29 mouse cellular contexts compared by ENCODE assay signal in the genomic region with DNA sequence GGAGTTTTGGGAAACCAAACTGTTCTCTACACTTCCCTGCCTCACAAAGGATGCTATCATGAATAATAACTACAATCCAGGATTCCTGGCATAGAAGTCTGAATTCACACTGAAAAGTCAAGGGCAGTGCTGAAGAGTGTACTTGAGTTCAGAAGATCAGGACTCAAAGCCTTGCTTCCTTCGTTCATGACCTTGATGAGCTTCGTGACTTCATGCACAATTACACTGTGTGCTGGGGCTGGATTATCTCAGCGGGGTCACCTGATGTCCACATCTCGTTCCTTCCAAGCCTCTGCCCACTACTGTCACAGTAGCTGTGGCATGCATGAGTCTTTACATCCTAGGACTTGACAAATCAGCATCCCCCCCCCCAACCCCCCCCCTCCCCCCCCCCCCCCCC. TPM values are rescaled to one million over a fixed set of nuclear protein-coding genes. Genes with fewer than 3 reads are reported as not detected.
DNase-seq lines count a peak whose midpoint lies in the region; TF ChIP-seq lines count a peak whose summit lies in the region.
"Had no signal": no experiment of that assay in that cellular context is flagged by ENCODE, and none has a peak within 500 bp of the region (broad histone marks: within the 10 kb centered on the region; RNA-seq: fewer than 3 reads in every experiment).

No protein-coding gene starts in this region.

- 83% methylated on average over 4 of the region's 4 CpGs for whole genome bisulfite sequencing in thymus, adult 2 months

- TF ChIP-seq POLR2A in thymus, adult 2 months (IDR thresholded peaks at IDR 0.05; ENCODE audit: control insufficient read depth, extremely low read depth, insufficient read depth, low read length, poor library complexity): no peak

- H3K27me3 ChIP-seq in thymus, adult 2 months (ENCODE audit: control insufficient read depth, insufficient read depth, low read length): no peaks in the 10 kb centered on the region
- H3K27me3 ChIP-seq: embryonic facial prominence, embryonic 12.5 days; embryonic facial prominence, embryonic 15.5 days; hindbrain, embryonic 12.5 days had no signal

- no peak overlapping the region for H3K27ac ChIP-seq in thymus, adult 2 months (ENCODE audit: control insufficient read depth, insufficient read depth, low read length)
- H3K27ac ChIP-seq: embryonic facial prominence, embryonic 12.5 days; embryonic facial prominence, embryonic 15.5 days; heart, adult 2 months; hindbrain, embryonic 12.5 days; hindbrain, postnatal 0 days had no signal

- DNase-seq in adrenal gland, adult 8-10 months: peak; percentile 46
- no peak for DNase-seq in adrenal gland, postnatal 25 days
- DNase-seq in testis, postnatal 14 days (ENCODE audit: low spot score): peak; percentile 52
- DNase-seq in testis, postnatal 10 days (ENCODE audit: low spot score): no peak
- DNase-seq in adrenal gland, postnatal 14 days: peak; percentile 30
- no peak for DNase-seq in frontal cortex, postnatal 14 days (ENCODE audit: low spot score in 2 of 2)
- no peak for DNase-seq in thymus, adult 2 months
- DNase-seq: cerebellum, adult 18-20 months; cerebellum, adult 9-10 months; cerebellum, postnatal 25 days; forebrain, postnatal 0 days; gastrocnemius, postnatal 25 days; heart, adult 2 months; kidney, adult 18-20 months; kidney, adult 9 months had no signal

- no peaks in the 10 kb centered on the region for H3K36me3 ChIP-seq in thymus, adult 2 months (ENCODE audit: control insufficient read depth, insufficient read depth, low read length)
- H3K36me3 ChIP-seq: embryonic facial prominence, embryonic 12.5 days; embryonic facial prominence, embryonic 15.5 days; hindbrain, embryonic 12.5 days had no signal

- no peaks in the 10 kb centered on the region for H3K4me1 ChIP-seq in thymus, adult 2 months (replicated peaks; ENCODE audit: control insufficient read depth, insufficient read depth, low read length)
- H3K4me1 ChIP-seq: embryonic facial prominence, embryonic 12.5 days; embryonic facial prominence, embryonic 15.5 days; hindbrain, embryonic 12.5 days had no signal

- TF ChIP-seq CTCF in thymus, adult 2 months (IDR thresholded peaks at IDR 0.05; ENCODE audit: borderline replicate concordance, control insufficient read depth, extremely low read depth, insufficient read depth, low read length, poor library complexity): no peak

- H3K4me3 ChIP-seq in thymus, adult 2 months (ENCODE audit: control insufficient read depth, insufficient read depth, low read length): no peak overlapping the region
- H3K4me3 ChIP-seq: embryonic facial prominence, embryonic 12.5 days; embryonic facial prominence, embryonic 15.5 days; heart, adult 2 months; hindbrain, embryonic 12.5 days had no signal

RNA-seq across cellular contexts. Expression of gene Lrrn4, which starts 20.9 kb away (rescaled TPM):
- total RNA-seq in adrenal gland, adult 8-10 months (2022): 1 to 10 TPM; 2.5 to 4.4 (median 3.3) TPM
- 1.6 and 2.2 TPM in 2 replicates for total RNA-seq in adrenal gland, postnatal 25 days (2021)
- 3.0 and 3.3 TPM in 2 replicates for total RNA-seq in adrenal gland, postnatal 14 days (2021)
- 7.4 and 12.7 TPM in 2 replicates for polyA plus RNA-seq in thymus, adult 2 months (2012; rRNA removed)
- total RNA-seq: gastrocnemius, adult 8-10 months; gastrocnemius, postnatal 25 days; MEL had no signal
- polyA plus RNA-seq: C2C12; forebrain, embryonic 14.5 days had no signal

RNA-seq across cellular contexts. Expression of gene Fermt1, which starts 44.1 kb away (rescaled TPM):
- not detected for total RNA-seq in adrenal gland, adult 8-10 months (2022)
- total RNA-seq in adrenal gland, postnatal 25 days (2021): not detected in 2 replicates
- not detected in 2 replicates for total RNA-seq in adrenal gland, postnatal 14 days (2021)
- 4.0 and 4.2 TPM in 2 replicates for polyA plus RNA-seq in thymus, adult 2 months (2012; rRNA removed)
- total RNA-seq: common myeloid progenitor, adult 5-6 weeks; forebrain, postnatal 0 days; gastrocnemius, postnatal 25 days; heart, adult 2 months; heart, postnatal 25 days; hematopoietic stem cell, adult 5-6 weeks; MEL had no signal
- polyA plus RNA-seq: C2C12; forebrain, embryonic 14.5 days; forebrain, postnatal 0 days; frontal cortex, adult 2 months; heart, embryonic 14.5 days; heart, postnatal 0 days had no signal

RNA-seq across cellular contexts. Expression of gene Crls1, which starts 55.2 kb away (rescaled TPM):
- total RNA-seq in adrenal gland, adult 8-10 months (2022): 10 to 100 TPM; 58.7 to 99.6 (median 68.6) TPM
- total RNA-seq in adrenal gland, postnatal 25 days (2021): 81.5 and 97.2 TPM in 2 replicates
- total RNA-seq in adrenal gland, postnatal 14 days (2021): 117 and 131 TPM in 2 replicates
- polyA plus RNA-seq in thymus, adult 2 months (2012; rRNA removed): 29.3 and 44.0 TPM in 2 replicates

Comparison
In these comparisons a context has a peak if more than half of its experiments do, and no peak if none do; other contexts are left out.
1. DNase-seq: peak in adrenal gland, adult 8-10 months (single experiment), testis, postnatal 14 days (single experiment) and adrenal gland, postnatal 14 days (single experiment); none in adrenal gland, postnatal 25 days (single experiment), testis, postnatal 10 days (single experiment), frontal cortex, postnatal 14 days (0 of 2) and thymus, adult 2 months (single experiment).